Mouse (Mus musculus) frontal cortex, adult (tissue): ENCODE data around the gene Cmtr1.
A peak's percentile ranks its signal among the peaks of the same experiment; 100 is the strongest.
"Not testable (repeated sequence)": the region's sequence is repeated elsewhere in the genome, so short reads cannot be mapped to it uniquely, and the experiment has no call there.

Experiments used
- ATAC-seq: cut with Nextera tagmentation; 2 replicates; pipeline ENCODE4 v1.9.2; 2017; ENCODE audit warnings: mild to moderate bottlenecking, moderate library complexity, mixed read lengths; ENCODE audit not compliant: low TSS enrichment

Gene Cmtr1

GRCm38 (mm10) chr17:29705881-29706280 lies 45.5 kb downstream of the Cmtr1 start:
- ATAC-seq, result no peak

GRCm38 (mm10) chr17:29706981-29707545 lies 46.7 kb downstream of the Cmtr1 start:
- ATAC-seq, result no peak

GRCm38 (mm10) chr17:29708783-29709182 lies 48.4 kb downstream of the Cmtr1 start:
- ATAC-seq, result no peak

GRCm38 (mm10) chr17:29710562-29711044 lies 50.2 kb downstream of the Cmtr1 start:
- peak; percentile 66; the same call in 1 of the 2 replicates for ATAC-seq

- no peak for ATAC-seq
Measured at GRCm38 (mm10) chr17:29711076-29711744, 50.8 kb downstream of the Cmtr1 start.

GRCm38 (mm10) chr17:29711745-29712431 lies 51.5 kb downstream of the Cmtr1 start:
- ATAC-seq, result no peak

GRCm38 (mm10) chr17:29712565-29712964 lies 52.2 kb downstream of the Cmtr1 start:
- no peak for ATAC-seq

- ATAC-seq, result not testable (repeated sequence)
Measured at GRCm38 (mm10) chr17:29713734-29714133, 53.3 kb downstream of the Cmtr1 start.

GRCm38 (mm10) chr17:29716732-29717445 lies 56.5 kb downstream of the Cmtr1 start, which contains the start of gene Ccdc167:
Gene Ccdc167, minus strand, starts transcription at chr17:29717044.
- peak; percentile 96 for ATAC-seq

- ATAC-seq, result no peak
Measured at GRCm38 (mm10) chr17:29718660-29719059, 58.3 kb downstream of the Cmtr1 start.

GRCm38 (mm10) chr17:29719628-29720575 lies 59.5 kb downstream of the Cmtr1 start:
- no peak for ATAC-seq

GRCm38 (mm10) chr17:29720755-29721365 lies 60.5 kb downstream of the Cmtr1 start:
- no peak for ATAC-seq

- peak; percentile 62; the same call in 1 of the 2 replicates for ATAC-seq
Measured at GRCm38 (mm10) chr17:29724610-29725009, 64.2 kb downstream of the Cmtr1 start.

GRCm38 (mm10) chr17:29725027-29725620 lies 64.7 kb downstream of the Cmtr1 start:
- no peak; the same call in 1 of the 2 replicates for ATAC-seq

GRCm38 (mm10) chr17:29728082-29728481 lies 67.7 kb downstream of the Cmtr1 start:
- ATAC-seq, result no peak

GRCm38 (mm10) chr17:29730510-29731265 lies 70.3 kb downstream of the Cmtr1 start:
- ATAC-seq, result no peak

- ATAC-seq, result no peak
Measured at GRCm38 (mm10) chr17:29731266-29731952, 71.0 kb downstream of the Cmtr1 start.

- no peak for ATAC-seq
Measured at GRCm38 (mm10) chr17:29731953-29732325, 71.5 kb downstream of the Cmtr1 start.

- no peak for ATAC-seq
Measured at GRCm38 (mm10) chr17:29732522-29732921, 72.1 kb downstream of the Cmtr1 start.
